ENCODE assay signal across 11 mouse cellular contexts in genomic region chr10:6685308-6686080, GRCm38 (mm10).
DNase-seq lines count a peak whose midpoint lies in the region; ATAC-seq lines count a peak whose summit lies in the region.
"Had no signal": no experiment of that assay in that cellular context is flagged by ENCODE, and none has a peak within 500 bp of the region (broad histone marks: within the 10 kb centered on the region; RNA-seq: fewer than 3 reads in every experiment).

No protein-coding gene starts in this region.

- ATAC-seq in common myeloid progenitor, adult 5-6 weeks (replicated peaks; ENCODE audit: low read depth, poor library complexity, severe bottlenecking) = peak; percentile 95
- ATAC-seq in activated CD4-positive, CD25-positive, alpha-beta regulatory T cell, adult 4 months = no peak

- peak; percentile 7 to 41 for DNase-seq in frontal cortex, adult 2 months (ENCODE audit: extremely low spot score in 1 of 2, low spot score in 1 of 2)
- DNase-seq in frontal cortex, postnatal 14 days (ENCODE audit: low spot score in 2 of 2) = no peak
- DNase-seq in 3134 (ENCODE audit: extremely low read depth, insufficient read length, low spot score) = peak; percentile 0
- DNase-seq in left cerebral cortex, postnatal 4 days = peak; percentile 36
- no peak for DNase-seq in spleen, postnatal 36 days (ENCODE audit: low spot score in 2 of 2)
- DNase-seq: kidney, adult 9 months; lung, embryonic 14.5 days; spleen, adult 18-20 months; thymus, postnatal 14 days had no signal

- intact Hi-C loops in left cerebral cortex, postnatal 4 days (cut with DNase I) = no loop called here

Comparison
In these comparisons a context has a peak if more than half of its experiments do, and no peak if none do; other contexts are left out.
1. DNase-seq: peak in frontal cortex, adult 2 months (2 of 2), 3134 (single experiment) and left cerebral cortex, postnatal 4 days (single experiment); none in frontal cortex, postnatal 14 days (0 of 2) and spleen, postnatal 36 days (0 of 2).